Mouse (Mus musculus) thymus, postnatal 25 days (tissue): ENCODE measurements around the gene Fmo9.

Experiments
- DNase-seq: peaks from one replicate; pipeline ENCODE4 v3.0.0; 2022

Gene Fmo9

DNA sequence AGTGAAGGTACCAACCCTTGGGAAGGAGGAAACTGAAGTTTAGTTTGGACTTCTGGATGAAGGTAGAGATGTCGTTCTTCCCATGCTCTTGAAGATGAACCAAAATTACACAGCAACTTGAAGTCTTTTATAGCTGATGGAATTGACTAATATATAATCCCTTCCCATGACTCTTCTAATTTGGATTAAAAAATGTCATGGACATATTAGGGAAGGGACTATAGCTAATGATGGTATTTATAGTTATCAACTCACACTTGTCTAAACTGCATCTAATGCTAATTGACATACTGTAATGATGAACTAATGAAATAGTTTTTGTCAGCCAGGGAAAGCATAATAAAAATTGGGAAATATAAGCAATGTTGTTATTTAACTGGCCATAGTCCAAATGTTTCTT lies at the start of gene Fmo9:
Gene Fmo9, minus strand, starts transcription at position 101 of the 400 bp plus-strand sequence.
- DNase-seq = no peak

DNA sequence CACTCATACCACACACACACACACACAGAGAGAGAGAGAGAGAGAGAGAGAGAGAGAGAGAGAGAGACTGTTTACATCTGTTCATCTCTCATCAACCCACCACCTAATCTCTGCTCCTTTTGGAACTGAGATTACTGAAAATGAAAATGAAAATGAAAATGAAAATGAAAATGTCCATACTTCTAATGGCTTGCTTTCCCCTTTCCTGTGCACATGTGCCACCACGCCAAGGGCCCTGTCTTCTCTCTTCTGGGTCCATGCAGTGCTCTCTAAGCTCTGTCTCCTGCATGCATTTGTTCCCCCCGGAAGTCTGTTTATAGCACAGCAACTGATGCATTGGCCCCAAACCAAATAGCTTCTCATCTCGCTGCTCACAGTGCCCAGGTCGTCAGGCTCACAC lies 49.2 kb upstream of the Fmo9 start:
- DNase-seq = no peak

DNA sequence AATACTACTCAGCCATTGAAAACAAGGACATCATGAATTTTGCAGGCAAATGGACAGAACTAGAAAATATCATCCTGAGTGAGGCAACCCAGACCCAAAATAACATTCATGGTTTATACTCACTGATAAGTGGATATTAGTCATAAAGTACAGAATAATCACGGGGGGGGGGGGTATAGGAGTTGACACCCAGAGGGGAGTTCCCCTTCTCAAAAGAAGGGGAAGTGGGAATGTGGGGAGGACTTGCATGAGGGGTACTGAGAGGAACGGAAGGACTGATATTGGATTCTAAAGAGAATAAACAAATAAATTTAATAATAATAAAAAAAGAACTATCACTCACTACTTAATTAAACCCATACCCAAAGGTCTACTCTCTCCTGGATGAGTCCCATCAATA lies 48.6 kb upstream of the Fmo9 start:
- no peak for DNase-seq

DNA sequence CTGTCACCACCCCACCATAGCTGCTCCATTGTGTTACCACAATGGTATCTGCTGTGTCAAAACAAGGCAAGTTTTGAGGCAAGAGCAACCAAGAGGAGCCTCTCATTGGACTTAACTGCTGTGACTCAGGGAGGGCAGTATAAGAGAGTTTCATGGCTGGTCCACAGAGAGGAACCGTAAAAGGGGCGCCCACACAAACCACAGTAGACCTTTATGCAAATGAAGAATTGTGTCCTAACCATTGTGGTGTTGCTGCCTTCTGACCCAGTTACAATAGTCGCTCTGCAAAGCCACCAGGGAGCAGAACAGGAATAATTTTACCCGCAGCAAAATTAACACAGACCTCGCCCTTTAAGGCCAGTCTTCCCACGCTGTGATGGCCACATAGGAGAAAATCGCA lies 29.2 kb upstream of the Fmo9 start:
- DNase-seq = no peak

DNA sequence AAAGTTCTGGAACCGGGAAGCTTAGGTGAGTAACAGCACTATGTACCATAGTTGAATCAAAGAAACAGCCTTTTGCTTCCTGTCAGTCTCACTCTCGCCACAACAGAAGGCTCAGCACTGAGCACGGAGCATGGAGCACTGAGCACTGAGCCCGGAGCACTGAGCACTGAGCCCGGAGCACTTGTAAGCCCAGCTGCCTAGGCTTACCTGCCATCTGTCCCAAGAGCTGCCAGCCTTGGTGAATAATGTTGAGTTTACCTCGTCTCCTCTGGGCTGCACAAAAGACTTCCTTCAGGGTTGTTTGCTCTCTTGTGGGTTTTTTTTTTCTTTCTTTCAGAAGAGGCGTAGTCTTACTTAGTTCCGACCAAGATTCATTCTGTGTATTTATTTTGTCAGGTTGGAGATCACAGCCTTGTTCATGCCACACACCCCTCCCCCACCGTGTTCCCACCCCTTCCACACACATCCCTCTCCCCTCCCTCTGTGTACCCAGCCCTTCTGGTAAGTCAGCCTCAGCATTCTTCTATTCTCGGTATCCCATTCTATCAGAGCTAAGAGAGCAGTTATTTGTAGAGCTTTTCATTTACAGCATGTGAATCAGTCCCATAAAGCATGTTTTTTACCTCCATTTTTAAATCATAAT lies 20.7 kb upstream of the Fmo9 start:
- DNase-seq = no peak

- DNase-seq = no peak
Measured at GRCm38 (mm10) chr1:166669264-166669663, 12.4 kb downstream of the Fmo9 start.

DNA sequence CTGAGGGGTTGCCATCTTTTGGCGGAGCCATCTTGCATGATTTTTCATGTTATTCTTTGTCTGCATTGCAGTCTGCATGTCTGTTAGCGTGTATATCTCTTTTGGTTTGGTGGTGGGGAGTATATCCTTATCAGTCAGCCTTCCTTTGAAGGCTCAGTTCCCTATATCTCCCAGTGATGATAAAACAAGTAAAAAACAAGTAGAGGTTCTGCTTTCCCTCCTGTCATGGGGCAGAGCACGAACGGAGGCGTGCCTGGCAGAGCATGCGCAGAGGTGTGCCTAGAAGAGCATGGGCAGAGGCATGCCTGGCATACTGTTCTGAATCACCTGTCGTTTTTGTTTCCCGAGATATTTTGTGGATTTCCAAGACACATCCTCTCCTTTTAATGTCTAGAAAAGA lies 20.8 kb downstream of the Fmo9 start:
- no peak for DNase-seq

- DNase-seq = no peak
Measured at GRCm38 (mm10) chr1:166647593-166647992, 34.1 kb downstream of the Fmo9 start, which contains the start of gene Gm4847. Gene Gm4847 (minus strand): TSS chr1:166647693.
